Mouse (Mus musculus) fibroblast of lung, adult 2 months (primary cell): ENCODE measurements at regions not wholly inside any gene's neighbourhood (a gene's known extent, or its start where the extent isn't known, plus 50 kb on each side); places are given as distances from the start of the nearest gene placed in this dataset.
A peak's percentile ranks its signal among the peaks of the same experiment; 100 is the strongest.

Source experiments
- DNase-seq: peaks from one replicate; pipeline ENCODE4 v3.0.0-alpha.2; 2011; ENCODE audit warnings: low read depth

- no peak for DNase-seq
These were observed 51.5 kb upstream of the Stmnd1 start for GRCm38 (mm10) chr13:46222031-46222430.

GRCm38 (mm10) chr13:46218101-46218701 is 55.3 kb upstream of the Stmnd1 start:
- no peak for DNase-seq

GRCm38 (mm10) chr13:46216954-46217838 is 56.3 kb upstream of the Stmnd1 start:
- DNase-seq: no peak

GRCm38 (mm10) chr13:46203551-46203950 is 70.0 kb upstream of the Stmnd1 start:
- no peak for DNase-seq

- no peak for DNase-seq
These were observed 70.9 kb upstream of the Stmnd1 start for GRCm38 (mm10) chr13:46202586-46202985.

- no peak for DNase-seq
These were observed 72.4 kb upstream of the Stmnd1 start for GRCm38 (mm10) chr13:46201029-46201599.

- DNase-seq: no peak
These were observed 80.4 kb upstream of the Stmnd1 start for GRCm38 (mm10) chr13:46193131-46193530.

- DNase-seq: no peak
These were observed 83.8 kb upstream of the Stmnd1 start for GRCm38 (mm10) chr13:46189726-46190125.

- DNase-seq: no peak
These were observed 90.7 kb upstream of the Stmnd1 start for GRCm38 (mm10) chr13:46182851-46183250.

GRCm38 (mm10) chr13:46180606-46181133 is 92.9 kb upstream of the Stmnd1 start:
- no peak for DNase-seq

- no peak for DNase-seq
These were observed 93.6 kb upstream of the Stmnd1 start for GRCm38 (mm10) chr13:46179916-46180315.

- no peak for DNase-seq
These were observed 100.4 kb upstream of the Stmnd1 start for GRCm38 (mm10) chr13:46173103-46173502.

- no peak for DNase-seq
These were observed 111.5 kb upstream of the Stmnd1 start for GRCm38 (mm10) chr13:46162025-46162374.

GRCm38 (mm10) chr13:46161261-46162024 is 112.1 kb upstream of the Stmnd1 start:
- no peak for DNase-seq

GRCm38 (mm10) chr13:46159354-46159753 is 114.2 kb upstream of the Stmnd1 start:
- DNase-seq: no peak

GRCm38 (mm10) chr13:46153282-46154260 is 120.0 kb upstream of the Stmnd1 start:
- DNase-seq: peak; percentile 4

- no peak for DNase-seq
These were observed 133.5 kb upstream of the Stmnd1 start for GRCm38 (mm10) chr13:46140006-46140405.

GRCm38 (mm10) chr13:46139251-46139650 is 134.3 kb upstream of the Stmnd1 start:
- DNase-seq: no peak

- DNase-seq: no peak
These were observed 138.1 kb upstream of the Stmnd1 start for GRCm38 (mm10) chr13:46135411-46135810.

GRCm38 (mm10) chr13:46129236-46129855 is 144.2 kb upstream of the Stmnd1 start:
- no peak for DNase-seq
